Mouse (Mus musculus): ENCODE results near the gene Nup210l.

DNA sequence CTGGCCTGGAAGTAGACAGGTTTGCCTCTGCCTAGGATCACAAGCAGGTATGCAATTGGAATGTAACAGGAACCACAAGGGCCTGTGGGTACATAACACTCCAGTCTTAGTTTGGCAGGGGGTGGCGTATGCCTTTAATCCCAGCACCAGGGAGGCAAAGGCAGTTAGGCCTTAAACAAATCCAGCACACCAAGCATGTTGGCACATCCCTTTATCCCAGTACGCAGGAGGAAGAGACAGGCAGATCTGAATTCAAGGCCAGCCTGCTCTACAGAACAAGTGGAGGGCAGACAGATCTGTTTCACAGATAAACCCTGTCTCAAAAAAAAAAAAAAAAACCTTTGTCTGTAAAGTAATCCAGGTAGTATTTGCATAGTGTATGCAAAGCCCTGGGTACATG is 104.7 kb downstream of the Nup210l start:
- TF ChIP-seq FOSL1 (IDR thresholded peaks at IDR 0.05; ENCODE audit: insufficient read depth, low read length, poor library complexity, severe bottlenecking) = no peak
- no peak for TF ChIP-seq CTCF (IDR thresholded peaks at IDR 0.05; ENCODE audit: control insufficient read depth, insufficient read depth, insufficient read length)
- no peak for TF ChIP-seq MAX (IDR thresholded peaks at IDR 0.05)
- no peak for TF ChIP-seq CEBPB (IDR thresholded peaks at IDR 0.05; ENCODE audit: low read depth)

All from C2C12 (cell line).